Mouse (Mus musculus) embryonic facial prominence, embryonic 15.5 days (tissue): Measurements from ENCODE around the gene Lhb. TPM values are rescaled to one million over a fixed set of nuclear protein-coding genes. Genes with fewer than 3 reads are reported as not detected.

Source experiments
- ATAC-seq: fragments of 200-750 bp; cut with Nextera tagmentation; 2 replicates; pipeline ENCODE4 v1.8.0; 2017; ENCODE audit warnings: low read depth, moderate TSS enrichment; ENCODE audit not compliant: insufficient number of reproducible peaks, low FRiP score, low TSS enrichment
- H3K27ac ChIP-seq: fragments of 300-500 bp; sonication (generic); replicated peaks from 2 replicates; pipeline ENCODE4 v1.5.1; 2015; ENCODE audit warnings: mild to moderate bottlenecking, inconsistent platforms
- H3K27me3 ChIP-seq: fragments of 300-500 bp; sonication (generic); 2 replicates; pipeline ENCODE4 v1.6.1; 2015; ENCODE audit warnings: inconsistent platforms
- H3K36me3 ChIP-seq: fragments of 300-500 bp; sonication (generic); 2 replicates; pipeline ENCODE4 v1.6.1; 2015; ENCODE audit warnings: mild to moderate bottlenecking, inconsistent platforms
- H3K4me1 ChIP-seq: fragments of 300-500 bp; sonication (generic); 2 replicates; pipeline ENCODE4 v1.6.1; 2015; ENCODE audit warnings: inconsistent platforms
- H3K4me2 ChIP-seq: fragments of 300-500 bp; sonication (generic); replicated peaks from 2 replicates; pipeline ENCODE4 v1.6.1; 2015; ENCODE audit warnings: mild to moderate bottlenecking, inconsistent platforms
- H3K4me3 ChIP-seq: fragments of 300-500 bp; sonication (generic); replicated peaks from 2 replicates; pipeline ENCODE4 v1.5.1; 2015; ENCODE audit warnings: mild to moderate bottlenecking, inconsistent platforms
- H3K9ac ChIP-seq: fragments of 300-500 bp; sonication (generic); 2 replicates; pipeline ENCODE4 v1.6.1; 2015; ENCODE audit warnings: inconsistent platforms
- H3K9me3 ChIP-seq: fragments of 300-500 bp; sonication (generic); replicated peaks from 2 replicates; pipeline ENCODE4 v1.6.1; 2016; ENCODE audit warnings: inconsistent platforms
- WGBS: fragments of 180-500 bp; shearing (Covaris S2); methylation state at CpG from one replicate; pipeline ENCODE4 v1.1.7; 2015; 5-methylcytosine and 5-hydroxymethylcytosine counted together
- microRNA-seq: library from miRNA; unstranded; fragments of <30 nt; microRNA quantifications from one replicate; pipeline ENCODE4, GENCODE M21; 2016; ENCODE audit warnings: borderline number of aligned reads
- polyA plus RNA-seq: library from polyadenylated mRNA; unstranded; fragments of >200 nt; fragmentation: Nextera tagmentation; extraction: Ambion mirVana; gene quantifications from 2 replicates; pipeline ENCODE4 v1.2.1, GENCODE M21; 2015

Lhb gene
- polyA plus RNA-seq, 1 experiment from 2014 or later, result 4.8 TPM

DNA sequence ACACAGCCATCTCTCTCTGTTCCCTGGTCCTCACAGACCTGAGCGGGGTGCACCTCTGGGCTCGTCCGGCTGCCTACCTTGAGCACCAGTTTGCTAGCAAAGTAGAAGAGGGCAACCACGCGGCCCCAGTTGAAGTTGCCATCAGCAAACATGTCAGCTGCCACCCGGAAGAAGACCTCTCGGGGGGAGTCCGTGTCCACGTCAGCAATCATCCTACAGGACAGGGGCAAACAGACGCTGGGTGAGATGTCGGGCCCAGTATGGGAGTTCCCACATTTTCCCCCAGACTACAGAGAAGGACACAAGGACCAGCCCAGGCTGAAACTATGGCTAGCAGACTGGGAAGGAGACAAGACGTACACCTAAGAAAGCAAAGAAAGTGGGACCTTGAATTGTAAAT lies 44.5 kb downstream of the Lhb start:
- Histone ChIP-seq H3K9ac (peak overlapping the region; percentile 59), H3K4me3 (peak overlapping the region; percentile 71)
- ATAC-seq, result no peak

DNA sequence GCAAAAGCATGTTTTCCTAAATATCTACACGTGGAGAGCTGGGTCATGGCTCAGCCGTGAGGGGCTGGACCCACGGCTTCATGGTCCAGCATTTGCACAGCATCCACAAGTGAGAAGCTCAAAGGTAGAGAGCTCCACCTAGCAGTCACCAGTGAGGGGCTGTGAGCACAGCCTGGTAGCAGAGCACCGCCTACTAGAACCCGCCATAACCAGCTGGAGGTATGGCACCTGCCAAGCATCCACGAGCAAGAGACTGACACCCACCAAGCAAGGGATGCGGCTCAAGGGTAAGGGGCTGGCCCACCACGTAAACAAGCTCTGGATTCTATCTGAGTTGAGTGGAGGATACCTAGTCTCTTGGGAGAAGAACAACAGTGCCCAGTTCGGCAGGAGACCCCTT lies 44.9 kb downstream of the Lhb start:
- Histone ChIP-seq H3K4me2 (peak overlapping the region; percentile 73), H3K4me1 (peaks cover 31% of the 10 kb centered on the region), H3K4me3 (peak overlapping the region; percentile 71), H3K36me3 (peaks cover 28% of the 10 kb centered on the region), H3K27ac (no peak overlapping the region), H3K27me3 (no peaks in the 10 kb centered on the region), H3K9ac (peak overlapping the region; percentile 59; the same call in 1 of the 2 replicates), H3K9me3 (no peaks in the 10 kb centered on the region)
- no peak for ATAC-seq
- WGBS, result 75% methylated on average over 9 of the region's 9 CpGs

More for the DNA sequence above, 44.5 kb downstream of the Lhb start:
- Histone ChIP-seq H3K9me3 (no peaks in the 10 kb centered on the region), H3K4me1 (peaks cover 35% of the 10 kb centered on the region), H3K4me2 (peak overlapping the region; percentile 73; the same call in 1 of the 2 replicates), H3K27ac (no peak overlapping the region), H3K36me3 (peaks cover 28% of the 10 kb centered on the region), H3K27me3 (no peaks in the 10 kb centered on the region)
- 94% methylated on average over 12 of the region's 12 CpGs for WGBS

DNA sequence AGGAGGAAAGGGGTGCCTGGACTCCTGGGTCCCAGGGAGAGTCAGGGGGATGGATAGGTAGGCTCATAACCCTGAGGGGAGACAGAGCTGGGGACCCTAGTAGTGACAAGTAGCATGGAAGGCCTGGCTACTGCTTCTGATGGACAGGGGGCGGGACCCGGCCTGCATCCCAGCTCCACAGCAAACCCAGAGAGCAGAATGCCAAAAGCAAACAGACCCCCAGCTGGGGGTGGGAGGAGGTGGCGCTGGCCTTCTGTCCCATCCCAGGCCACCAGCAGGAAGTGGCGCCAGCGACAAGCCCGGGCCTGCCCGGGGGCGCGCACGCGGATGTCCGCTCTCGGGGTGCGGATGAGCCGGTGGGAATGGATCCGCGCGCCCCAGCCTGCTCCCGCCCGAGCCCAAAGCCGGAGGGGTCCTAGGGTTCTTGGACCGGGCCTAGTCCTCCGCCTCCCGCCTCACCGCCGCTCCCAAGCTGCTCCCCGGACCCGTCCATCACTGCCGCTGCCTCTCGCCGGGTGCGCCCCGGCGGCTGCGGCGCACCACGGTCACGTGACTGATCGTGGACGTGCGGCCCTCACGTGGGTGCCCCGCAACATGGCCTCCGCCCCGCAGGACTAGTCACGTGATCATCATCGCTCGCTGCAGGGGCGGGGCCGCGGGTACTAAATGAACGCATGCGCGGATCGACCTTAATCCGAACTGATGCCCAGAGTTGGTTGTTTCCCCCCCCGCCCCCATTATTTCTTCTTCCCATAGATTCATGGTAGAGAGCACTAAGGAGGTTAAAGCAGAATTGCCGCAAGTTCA lies 45.9 kb downstream of the Lhb start, which contains the start of gene Bax:
TSS of gene Bax (minus strand) at position 616 of the 807 bp plus-strand sequence.
- Histone ChIP-seq H3K27me3 (no peaks in the 10 kb centered on the region), H3K27ac (peak within 1 kb of the TSS; percentile 51; the same call in 1 of the 2 replicates), H3K4me1 (peaks cover 23% of the 10 kb centered on the region), H3K4me3 (peak within 1 kb of the TSS; percentile 71), H3K9ac (peak within 1 kb of the TSS; percentile 59), H3K36me3 (peaks cover 28% of the 10 kb centered on the region), H3K9me3 (no peaks in the 10 kb centered on the region), H3K4me2 (peak within 1 kb of the TSS; percentile 73)
- WGBS, result under 1% methylated on average over 53 of the region's 58 CpGs
- peak; percentile 84 for ATAC-seq

DNA sequence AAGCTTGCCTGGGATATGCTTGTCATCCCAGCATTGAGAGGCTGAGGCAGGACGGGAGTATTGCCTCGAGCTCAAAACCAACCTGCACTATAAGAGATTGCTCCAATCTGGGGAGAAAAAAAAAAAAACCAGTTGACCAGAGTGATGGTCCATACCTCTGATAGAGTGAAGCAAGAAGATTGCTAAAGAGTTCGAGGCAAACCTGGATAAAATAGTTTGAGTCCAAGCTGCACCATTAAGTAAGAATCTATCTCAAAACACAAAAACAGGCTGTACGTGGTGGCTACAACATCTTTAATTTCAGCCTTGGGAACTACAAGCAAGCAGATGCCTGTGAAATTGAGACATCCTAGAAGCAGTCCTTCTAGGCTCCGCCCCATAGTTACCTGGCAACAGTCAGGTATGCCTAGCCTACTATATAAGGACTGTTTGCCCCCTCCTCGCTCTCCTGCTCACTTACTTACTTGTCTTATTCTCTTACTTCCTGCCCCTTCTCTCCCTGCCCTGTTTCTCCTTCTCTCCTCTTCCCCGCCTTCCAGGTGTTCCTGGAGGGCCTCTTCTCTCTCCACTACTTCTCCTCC lies 46.6 kb downstream of the Lhb start:
- no peak for ATAC-seq

DNA sequence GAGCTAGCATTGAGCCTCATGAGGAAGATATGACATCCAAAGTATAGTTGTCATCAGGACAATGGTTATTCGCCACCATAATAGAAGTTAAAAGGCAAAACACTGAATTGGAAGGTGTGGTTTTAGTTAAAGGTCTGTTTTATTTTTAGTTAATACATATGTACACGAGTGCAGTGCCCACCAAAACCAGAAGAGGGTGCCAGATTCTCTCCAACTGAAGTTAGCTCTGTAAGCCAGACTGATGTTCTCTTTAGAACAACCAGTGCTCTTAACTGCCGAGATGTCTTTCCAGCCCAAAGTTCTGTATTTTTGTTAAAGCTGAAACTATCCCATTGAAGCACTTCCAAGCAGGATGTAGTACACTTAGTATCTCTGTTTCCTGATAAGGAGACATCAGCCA lies 50.2 kb downstream of the Lhb start:
- peaks cover 11% of the 10 kb centered on the region for H3K4me1 ChIP-seq
- no peaks in the 10 kb centered on the region for H3K9me3 ChIP-seq
- no peak overlapping the region for H3K4me2 ChIP-seq
- WGBS, result 6% methylated on average over 3 of the region's 3 CpGs
- no peak overlapping the region for H3K4me3 ChIP-seq
- H3K27me3 ChIP-seq, result no peaks in the 10 kb centered on the region
- ATAC-seq, result no peak
- no peak overlapping the region for H3K27ac ChIP-seq
- no peak overlapping the region for H3K9ac ChIP-seq
- no peaks in the 10 kb centered on the region for H3K36me3 ChIP-seq

More for the DNA sequence above, 46.6 kb downstream of the Lhb start:
- Histone ChIP-seq H3K9me3 (no peaks in the 10 kb centered on the region), H3K4me3 (peak overlapping the region; percentile 71), H3K4me1 (peaks cover 18% of the 10 kb centered on the region), H3K27me3 (no peaks in the 10 kb centered on the region), H3K27ac (peak overlapping the region; percentile 51; the same call in 1 of the 2 replicates), H3K9ac (peak overlapping the region; percentile 59; the same call in 1 of the 2 replicates), H3K4me2 (peak overlapping the region; percentile 73), H3K36me3 (peaks cover 25% of the 10 kb centered on the region)
- 36% methylated on average over 7 of the region's 7 CpGs for WGBS

Small RNAs within 50 kb of the gene (microRNA-seq; reads per million reads assigned to microRNA genes)
- gene Gm22133, result not detected

Other genes starting within 250 kb of the Lhb start
- gene Gfy, start 241.3 kb upstream of the Lhb start, polyA plus RNA-seq, result 5.5 and 13.4 TPM in 2 replicates
- gene Pth2, start 239.8 kb upstream of the Lhb start, polyA plus RNA-seq, result not detected in 2 replicates
- 1.00 and 1.1 TPM in 2 replicates for gene Ccdc155, start 215.9 kb upstream of the Lhb start, polyA plus RNA-seq
- 30.7 and 38.5 TPM in 2 replicates for gene Dkkl1, start 208.7 kb upstream of the Lhb start, polyA plus RNA-seq
- 141 and 148 TPM in 2 replicates for gene Tead2, start 205.1 kb upstream of the Lhb start, polyA plus RNA-seq
- gene Cd37, start 181.7 kb upstream of the Lhb start, polyA plus RNA-seq, result 4.8 and 4.9 TPM in 2 replicates
- gene Slc6a16, start 179.7 kb upstream of the Lhb start, polyA plus RNA-seq, result 0.13 and 0.27 TPM in 2 replicates
- gene Slc6a21, start 143.3 kb upstream of the Lhb start, polyA plus RNA-seq, result not detected in 2 replicates
- gene Trpm4, start 87.0 kb upstream of the Lhb start, polyA plus RNA-seq, result 21.9 and 23.9 TPM in 2 replicates
- gene Hrc, start 85.5 kb upstream of the Lhb start, polyA plus RNA-seq, result 8.7 and 10.6 TPM in 2 replicates
- gene Ppfia3, start 53.8 kb upstream of the Lhb start, polyA plus RNA-seq, result 8.5 and 10.1 TPM in 2 replicates
- 3.8 and 4.0 TPM in 2 replicates for gene Lin7b, start 50.2 kb upstream of the Lhb start, polyA plus RNA-seq
- gene Snrnp70, start 25.1 kb upstream of the Lhb start, polyA plus RNA-seq, result 212 and 214 TPM in 2 replicates
- gene Kcna7, start 15.2 kb upstream of the Lhb start, polyA plus RNA-seq, result 0.22 and 0.36 TPM in 2 replicates
- gene Ntf5, start 7.1 kb upstream of the Lhb start, polyA plus RNA-seq, result 3.7 and 4.9 TPM in 2 replicates
- 40.6 and 42.0 TPM in 2 replicates for gene Gys1, start 14.0 kb downstream of the Lhb start, polyA plus RNA-seq
- 146 and 159 TPM in 2 replicates for gene Ruvbl2, start 17.3 kb downstream of the Lhb start, polyA plus RNA-seq
- gene Ftl1, start 39.1 kb downstream of the Lhb start, polyA plus RNA-seq, result 4,629 and 4,755 TPM in 2 replicates
- gene Bax, start 46.1 kb downstream of the Lhb start, polyA plus RNA-seq, result 156 and 158 TPM in 2 replicates
- gene Tulp2, start 61.1 kb downstream of the Lhb start, polyA plus RNA-seq, result 1.1 and 1.8 TPM in 2 replicates
- not detected in 2 replicates for gene Gm45808, start 66.0 kb downstream of the Lhb start, polyA plus RNA-seq
- gene Dhdh, start 68.0 kb downstream of the Lhb start, polyA plus RNA-seq, result 4.4 and 5.1 TPM in 2 replicates
- 258 and 262 TPM in 2 replicates for gene Nucb1, start 89.6 kb downstream of the Lhb start, polyA plus RNA-seq
- gene Ppp1r15a, start 105.4 kb downstream of the Lhb start, polyA plus RNA-seq, result 27.5 and 29.6 TPM in 2 replicates
- 7.5 and 7.6 TPM in 2 replicates for gene Plekha4, start 105.5 kb downstream of the Lhb start, polyA plus RNA-seq
- 2.1 and 3.3 TPM in 2 replicates for gene Hsd17b14, start 134.1 kb downstream of the Lhb start, polyA plus RNA-seq
- gene Bcat2, start 149.3 kb downstream of the Lhb start, polyA plus RNA-seq, result 63.0 and 65.1 TPM in 2 replicates
- 0.95 and 1.2 TPM in 2 replicates for gene Fgf21, start 194.7 kb downstream of the Lhb start, polyA plus RNA-seq
- 4.8 and 5.3 TPM in 2 replicates for gene Fut1, start 196.5 kb downstream of the Lhb start, polyA plus RNA-seq
- gene Izumo1, start 201.0 kb downstream of the Lhb start, polyA plus RNA-seq, result 0.38 and 0.41 TPM in 2 replicates
- gene Rasip1, start 206.7 kb downstream of the Lhb start, polyA plus RNA-seq, result 14.5 and 15.3 TPM in 2 replicates
- gene Mamstr, start 219.2 kb downstream of the Lhb start, polyA plus RNA-seq, result 20.0 and 21.4 TPM in 2 replicates
- 6.3 and 6.5 TPM in 2 replicates for gene Fut2, start 245.6 kb downstream of the Lhb start, polyA plus RNA-seq